Mouse (Mus musculus) lung, postnatal 0 days (tissue): ENCODE results near the gene Hist1h3g. TPM values are rescaled to one million over a fixed set of nuclear protein-coding genes. Genes with fewer than 3 reads are reported as not detected.
"Not testable (repeated sequence)": the region's sequence is repeated elsewhere in the genome, so short reads cannot be mapped to it uniquely, and the experiment has no call there.

ENCODE experiments used
- ATAC-seq: fragments of 200-750 bp; cut with Nextera tagmentation; 2 replicates; pipeline ENCODE4 v1.8.0; 2017; ENCODE audit warnings: moderate library complexity
- DNase-seq: peaks from one replicate; pipeline ENCODE4 v3.0.0-alpha.2; 2016; ENCODE audit warnings: low spot score
- H3K27ac ChIP-seq: fragments of 300-500 bp; sonication (generic); 2 replicates; pipeline ENCODE4 v1.5.1; 2014; ENCODE audit warnings: antibody characterized with exemption, mild to moderate bottlenecking, low read length, mixed read lengths
- H3K27me3 ChIP-seq: fragments of 300-500 bp; sonication (generic); replicated peaks from 2 replicates; pipeline ENCODE4 v1.6.1; 2014; ENCODE audit warnings: low read length, mixed read lengths; ENCODE audit not compliant: insufficient read depth
- H3K36me3 ChIP-seq: fragments of 300-500 bp; sonication (generic); 2 replicates; pipeline ENCODE4 v1.6.1; 2014; ENCODE audit warnings: low read length, mixed read lengths; ENCODE audit not compliant: insufficient read depth
- H3K4me1 ChIP-seq: fragments of 300-500 bp; sonication (generic); 2 replicates; pipeline ENCODE4 v1.6.1; 2014; ENCODE audit warnings: antibody characterized with exemption, low read depth, low read length, mixed read lengths; ENCODE audit not compliant: insufficient read depth
- H3K4me2 ChIP-seq: fragments of 300-500 bp; sonication (generic); replicated peaks from 2 replicates; pipeline ENCODE4 v1.6.1; 2014; ENCODE audit warnings: low read depth, mild to moderate bottlenecking, low read length, moderate library complexity, mixed read lengths
- H3K4me3 ChIP-seq: fragments of 300-500 bp; sonication (generic); 2 replicates; pipeline ENCODE4 v1.5.1; 2014; ENCODE audit warnings: low read depth, low read length
- H3K9ac ChIP-seq: fragments of 300-500 bp; sonication (generic); replicated peaks from 2 replicates; pipeline ENCODE4 v1.6.1; 2014; ENCODE audit warnings: low read depth, mild to moderate bottlenecking
- H3K9me3 ChIP-seq: fragments of 300-500 bp; sonication (generic); 2 replicates; pipeline ENCODE4 v1.6.1; 2016; ENCODE audit warnings: low read length, mixed read lengths
- CTCF ChIP-seq: IDR thresholded peaks from 2 replicates; pipeline ENCODE4 v1.5.1; 2016; ENCODE audit warnings: antibody characterized with exemption, mild to moderate bottlenecking
- EP300 ChIP-seq: IDR thresholded peaks from 2 replicates; pipeline ENCODE4 v1.6.1; 2016; ENCODE audit warnings: antibody characterized with exemption, mild to moderate bottlenecking, control low read depth
- WGBS: fragments of 180-500 bp; shearing (Covaris S2); extraction: QIAGEN DNeasy Blood & Tissue Kit; methylation state at CpG from one replicate; pipeline ENCODE4 v1.1.7; 2014; 5-methylcytosine and 5-hydroxymethylcytosine counted together
- polyA plus RNA-seq: library from polyadenylated mRNA; unstranded; fragments of >200 nt; fragmentation: Nextera tagmentation; extraction: Ambion mirVana; gene quantifications from 2 replicates; pipeline ENCODE4 v1.2.1, GENCODE M21; 2015

Gene Hist1h3g
- polyA plus RNA-seq, 1 experiment from 2014 or later: 0.80 TPM

GRCm38 (mm10) chr13:23573898-23574524 is 38.8 kb downstream of the Hist1h3g start, which contains the start of the genes Hist1h2bf and Hist1h2ad:
Gene Hist1h2bf, minus strand, starts transcription at chr13:23574196.
Gene Hist1h2ad, plus strand, starts transcription at chr13:23574381.
- not testable (repeated sequence) for H3K9me3 ChIP-seq, H3K36me3 ChIP-seq, H3K27me3 ChIP-seq
- Histone ChIP-seq H3K4me1 (peaks cover 11% of the 10 kb centered on the region; the same call in 1 of the 2 replicates), H3K4me2 (peak within 1 kb of the TSS; percentile 64), H3K4me3 (peak within 1 kb of the TSS; percentile 35; the same call in 1 of the 2 replicates), H3K27ac (peak within 1 kb of the TSS; percentile 75; the same call in 1 of the 2 replicates), H3K9ac (peak within 1 kb of the TSS; percentile 27; the same call in 1 of the 2 replicates)
- peak; percentile 90 for TF ChIP-seq EP300
- ATAC-seq (peak; percentile 88), DNase-seq (peak; percentile 99)
- WGBS: under 1% methylated on average over 17 of the region's 42 CpGs

GRCm38 (mm10) chr13:23574546-23575170 is 39.4 kb downstream of the Hist1h3g start:
- Histone ChIP-seq H3K4me1 (peaks cover 11% of the 10 kb centered on the region; the same call in 1 of the 2 replicates), H3K4me3 (0 out of 2 replicates have a peak overlapping the region, but pooled peaks have one; percentile 15), H3K27ac (peak overlapping the region; percentile 75; the same call in 1 of the 2 replicates), H3K4me2 (peak overlapping the region; percentile 64)
- not testable (repeated sequence) for H3K36me3 ChIP-seq, H3K9me3 ChIP-seq, H3K9ac ChIP-seq, H3K27me3 ChIP-seq
- WGBS: 0% methylated on average over 5 of the region's 39 CpGs
- ATAC-seq: peak; percentile 3
- DNase-seq: peak; percentile 36

GRCm38 (mm10) chr13:23575271-23575851 is 40.1 kb downstream of the Hist1h3g start, which contains the start of gene Hist1h3d:
Gene Hist1h3d, plus strand, starts transcription at chr13:23575763.
- H3K4me2 ChIP-seq: peak within 1 kb of the TSS; percentile 57
- H3K4me1 ChIP-seq: peaks cover 11% of the 10 kb centered on the region; the same call in 1 of the 2 replicates
- peak within 1 kb of the TSS; percentile 35 for H3K4me3 ChIP-seq
- H3K27me3 ChIP-seq: no peaks in the 10 kb centered on the region
- H3K27ac ChIP-seq: peak within 1 kb of the TSS; percentile 76
- under 1% methylated on average over 18 of the region's 18 CpGs for WGBS
- DNase-seq (peak; percentile 96), ATAC-seq (peak; percentile 55)
- H3K9me3 ChIP-seq: no peaks in the 10 kb centered on the region
- H3K36me3 ChIP-seq: no peaks in the 10 kb centered on the region
- no peak within 1 kb of the TSS for H3K9ac ChIP-seq
- no peak for TF ChIP-seq EP300
- no peak for TF ChIP-seq CTCF

- 0% methylated on average over 8 of the region's 40 CpGs for WGBS
- H3K27me3 ChIP-seq, ATAC-seq: not testable (repeated sequence)
These were observed 40.7 kb downstream of the Hist1h3g start for GRCm38 (mm10) chr13:23575864-23576313.

GRCm38 (mm10) chr13:23576351-23576881 is 41.2 kb downstream of the Hist1h3g start:
- peak overlapping the region; percentile 35 for H3K4me3 ChIP-seq
- peaks cover 11% of the 10 kb centered on the region; the same call in 1 of the 2 replicates for H3K4me1 ChIP-seq
- H3K27me3 ChIP-seq: no peaks in the 10 kb centered on the region
- ATAC-seq: no peak
- WGBS: 6% methylated on average over 7 of the region's 7 CpGs
- no peaks in the 10 kb centered on the region for H3K9me3 ChIP-seq
- no peak overlapping the region for H3K27ac ChIP-seq
- H3K9ac ChIP-seq: no peak overlapping the region
- H3K4me2 ChIP-seq: peak overlapping the region; percentile 57
- peak; percentile 24 for DNase-seq
- TF ChIP-seq EP300 (no peak), CTCF (no peak)
- H3K36me3 ChIP-seq: no peaks in the 10 kb centered on the region

More at GRCm38 (mm10) chr13:23575864-23576313, 40.7 kb downstream of the Hist1h3g start:
- DNase-seq, H3K9ac ChIP-seq, H3K9me3 ChIP-seq, H3K36me3 ChIP-seq: not testable (repeated sequence)
- Histone ChIP-seq H3K27ac (peak overlapping the region; percentile 76), H3K4me2 (peak overlapping the region; percentile 57), H3K4me1 (peaks cover 11% of the 10 kb centered on the region; the same call in 1 of the 2 replicates), H3K4me3 (peak overlapping the region; percentile 35)
